Mouse (Mus musculus) kidney, postnatal 4 days (tissue): Measurements from ENCODE around the gene Zfp488.
A peak's percentile ranks its signal among the peaks of the same experiment; 100 is the strongest.

Source experiments
- DNase-seq, 2 experiments: peaks; one replicate each; pipeline ENCODE4 v3.0.0; 2021; ENCODE audit warnings: mixed read lengths in 2 of 2

The Zfp488 gene

GRCm38 (mm10) chr14:33942222-33942621 is 36.3 kb downstream of the Zfp488 start:
- DNase-seq: no peak

- no peak for DNase-seq
Observed at GRCm38 (mm10) chr14:33940739-33941138, 37.8 kb downstream of the Zfp488 start, which contains the start of gene Gdf2. TSS of gene Gdf2 (plus strand) at chr14:33941039.

GRCm38 (mm10) chr14:33939117-33939516 is 39.4 kb downstream of the Zfp488 start:
- peak; percentile 85 for DNase-seq

- peak; percentile 81 to 83 for DNase-seq
Observed at GRCm38 (mm10) chr14:33933778-33934317, 44.7 kb downstream of the Zfp488 start.

GRCm38 (mm10) chr14:33932935-33933703 is 45.4 kb downstream of the Zfp488 start:
- DNase-seq: peak; percentile 88

- DNase-seq: no peak
Observed at GRCm38 (mm10) chr14:33931853-33932252, 46.7 kb downstream of the Zfp488 start.

- peak; percentile 69 to 70 for DNase-seq
Observed at GRCm38 (mm10) chr14:33923168-33924070, 55.1 kb downstream of the Zfp488 start, which contains the start of gene Gdf10. TSS of gene Gdf10 (plus strand) at chr14:33923587.

- no peak for DNase-seq
Observed at GRCm38 (mm10) chr14:33922771-33923167, 55.8 kb downstream of the Zfp488 start.

GRCm38 (mm10) chr14:33920727-33921559 is 57.6 kb downstream of the Zfp488 start:
- DNase-seq: no peak
